Mouse (Mus musculus): ENCODE results near the gene Ube2h. TPM values are rescaled to one million over a fixed set of nuclear protein-coding genes. Genes with fewer than 3 reads are reported as not detected.
A peak's percentile ranks its signal among the peaks of the same experiment; 100 is the strongest.

Ube2h gene
- polyA plus RNA-seq, 1 experiment, result 77.8 TPM

DNA sequence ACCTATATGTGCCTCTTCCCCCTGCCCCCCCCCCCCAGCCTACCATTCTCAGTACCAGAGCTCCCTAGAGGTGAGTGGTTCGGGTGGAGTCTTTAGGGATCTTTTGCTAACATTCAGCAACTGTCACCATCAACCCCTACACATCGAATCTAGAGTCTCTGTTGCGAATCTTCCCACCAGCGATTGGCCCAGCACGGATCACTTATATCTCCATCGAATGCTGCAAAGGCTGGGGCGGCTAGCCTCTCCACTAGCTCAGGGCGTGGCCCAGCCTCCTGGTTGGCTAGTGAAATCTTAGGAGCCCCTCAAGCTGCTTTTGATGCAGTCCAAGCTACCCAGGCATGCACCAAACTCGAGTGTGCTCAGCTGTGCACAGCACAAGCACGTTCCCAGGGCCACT lies 132.4 kb downstream of the Ube2h start:
- no peak for TF ChIP-seq POLR2A (IDR thresholded peaks at IDR 0.05; ENCODE audit: borderline replicate concordance, extremely low read depth, insufficient read depth, insufficient read length, poor library complexity, severe bottlenecking)
- TF ChIP-seq CTCF (IDR thresholded peaks at IDR 0.05; ENCODE audit: borderline replicate concordance, extremely low read depth, insufficient read depth, insufficient read length), result no peak
- DNase-seq (ENCODE audit: low read depth), result no peak

DNA sequence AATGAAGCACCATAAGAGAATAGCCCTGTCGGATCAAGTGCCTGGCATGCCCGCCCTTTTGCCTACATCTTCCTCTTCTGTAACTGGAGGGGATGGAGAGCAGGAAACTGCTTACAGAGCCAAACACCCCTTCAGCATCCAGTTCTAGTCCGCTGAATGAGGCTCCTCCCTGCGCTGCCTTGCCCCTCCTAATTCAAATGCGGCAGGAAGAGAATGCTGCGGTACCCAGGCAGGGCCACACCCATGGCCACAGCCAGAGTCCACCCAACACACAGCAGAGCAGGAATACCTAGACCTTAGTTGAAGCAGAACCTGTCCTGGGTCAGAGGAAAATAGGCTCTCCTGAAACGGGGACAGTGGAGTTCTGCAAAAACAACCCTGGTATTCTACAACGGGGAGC lies 133.1 kb downstream of the Ube2h start:
- no peak for TF ChIP-seq CTCF (IDR thresholded peaks at IDR 0.05; ENCODE audit: borderline replicate concordance, extremely low read depth, insufficient read depth, insufficient read length)
- no peak for TF ChIP-seq POLR2A (IDR thresholded peaks at IDR 0.05; ENCODE audit: borderline replicate concordance, extremely low read depth, insufficient read depth, insufficient read length, poor library complexity, severe bottlenecking)
- DNase-seq (ENCODE audit: low read depth), result no peak

- DNase-seq (ENCODE audit: low read depth), result peak; percentile 63
- no peak for TF ChIP-seq POLR2A (IDR thresholded peaks at IDR 0.05; ENCODE audit: borderline replicate concordance, extremely low read depth, insufficient read depth, insufficient read length, poor library complexity, severe bottlenecking)
- TF ChIP-seq CTCF (IDR thresholded peaks at IDR 0.05; ENCODE audit: borderline replicate concordance, extremely low read depth, insufficient read depth, insufficient read length), result no peak
Measured at GRCm38 (mm10) chr6:30169148-30169547, 135.2 kb downstream of the Ube2h start.

DNA sequence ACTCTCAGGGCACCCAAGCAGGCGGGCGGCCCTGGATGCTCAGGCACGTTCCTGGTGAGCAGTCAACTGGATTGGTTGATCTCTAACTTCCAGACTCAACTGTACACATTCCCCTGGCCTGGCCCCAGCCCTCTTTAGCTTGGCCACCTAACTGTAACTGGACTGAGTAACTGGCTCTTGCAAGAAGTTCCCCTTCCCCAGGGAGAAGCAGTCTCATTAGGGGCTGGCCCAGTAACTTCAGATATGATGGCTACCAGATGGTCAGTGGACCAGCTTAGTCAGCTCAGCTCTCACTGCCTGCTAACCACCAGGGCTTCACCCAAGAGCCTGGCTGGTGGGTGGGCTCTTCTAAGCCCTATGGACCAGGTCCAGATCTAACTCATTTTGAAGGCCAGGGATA lies 136.1 kb downstream of the Ube2h start:
- DNase-seq (ENCODE audit: low read depth), result no peak
- TF ChIP-seq POLR2A (IDR thresholded peaks at IDR 0.05; ENCODE audit: borderline replicate concordance, extremely low read depth, insufficient read depth, insufficient read length, poor library complexity, severe bottlenecking), result no peak
- no peak for TF ChIP-seq CTCF (IDR thresholded peaks at IDR 0.05; ENCODE audit: borderline replicate concordance, extremely low read depth, insufficient read depth, insufficient read length)

DNA sequence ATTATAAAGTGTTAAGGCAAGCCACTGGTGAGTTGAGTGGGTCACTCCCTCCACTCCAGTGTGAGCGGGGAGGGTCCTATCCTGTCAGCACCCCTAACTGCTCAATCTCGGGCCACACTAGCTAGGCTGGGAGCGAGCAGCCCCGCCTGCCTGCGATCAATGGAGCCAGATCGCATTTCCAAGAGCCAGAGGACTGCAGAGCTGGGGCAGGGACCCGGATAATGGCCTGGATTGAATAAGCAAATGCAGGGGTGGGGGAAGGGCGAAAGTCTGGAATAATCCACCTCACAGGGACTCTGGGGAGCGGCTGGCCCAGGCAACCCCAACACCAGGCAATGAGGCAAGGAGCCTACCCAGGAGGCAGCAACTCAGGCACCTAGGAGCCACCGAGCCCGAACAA lies 137.1 kb downstream of the Ube2h start:
- DNase-seq (ENCODE audit: low read depth), result peak; percentile 49
- TF ChIP-seq CTCF (IDR thresholded peaks at IDR 0.05; ENCODE audit: borderline replicate concordance, extremely low read depth, insufficient read depth, insufficient read length) (no peak), POLR2A (IDR thresholded peaks at IDR 0.05; ENCODE audit: borderline replicate concordance, extremely low read depth, insufficient read depth, insufficient read length, poor library complexity, severe bottlenecking) (no peak)

DNA sequence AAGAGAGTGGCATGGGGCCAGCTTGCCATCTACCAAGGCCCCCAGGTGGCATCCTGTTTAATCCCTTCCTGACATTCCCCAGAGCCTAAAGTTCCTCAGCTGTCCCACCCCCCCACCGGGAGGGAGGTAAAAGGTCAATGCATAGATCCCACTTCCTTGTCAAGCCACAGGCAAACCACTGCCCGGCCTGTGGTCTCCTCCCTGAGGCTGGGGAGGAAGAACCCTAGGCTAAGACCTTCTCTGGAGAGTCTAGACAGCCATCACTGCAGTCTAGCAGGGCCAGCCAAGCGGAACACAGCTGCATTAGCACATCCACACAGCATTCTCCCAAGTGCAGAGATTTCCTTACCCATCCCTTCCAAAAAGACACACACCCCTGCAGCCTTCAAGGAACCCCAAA lies 138.0 kb downstream of the Ube2h start:
- no peak for TF ChIP-seq POLR2A (IDR thresholded peaks at IDR 0.05; ENCODE audit: borderline replicate concordance, extremely low read depth, insufficient read depth, insufficient read length, poor library complexity, severe bottlenecking)
- no peak for TF ChIP-seq CTCF (IDR thresholded peaks at IDR 0.05; ENCODE audit: borderline replicate concordance, extremely low read depth, insufficient read depth, insufficient read length)
- DNase-seq (ENCODE audit: low read depth), result no peak

DNA sequence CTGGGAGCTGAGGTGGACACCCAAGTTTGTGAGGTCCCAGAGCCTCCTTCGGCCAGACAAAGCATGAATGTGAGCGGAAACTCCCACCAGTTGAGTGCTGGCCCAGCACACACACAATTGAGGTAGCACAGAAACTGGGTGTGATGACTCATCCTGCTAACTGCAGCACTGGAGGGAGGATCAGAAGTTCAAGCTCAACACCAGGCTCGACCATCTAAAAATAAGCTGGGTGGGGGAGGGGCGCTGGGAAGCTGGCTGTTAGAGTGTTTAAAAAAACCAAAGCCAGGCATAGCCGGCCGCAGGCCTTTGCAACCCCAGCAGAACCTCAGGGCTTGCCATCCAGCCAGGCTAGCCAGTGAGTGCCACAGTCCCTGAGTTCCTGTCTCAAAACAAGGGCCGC lies 142.2 kb downstream of the Ube2h start:
- TF ChIP-seq POLR2A (IDR thresholded peaks at IDR 0.05; ENCODE audit: borderline replicate concordance, extremely low read depth, insufficient read depth, insufficient read length, poor library complexity, severe bottlenecking) (no peak), CTCF (IDR thresholded peaks at IDR 0.05; ENCODE audit: borderline replicate concordance, extremely low read depth, insufficient read depth, insufficient read length) (no peak)
- no peak for DNase-seq (ENCODE audit: low read depth)

DNA sequence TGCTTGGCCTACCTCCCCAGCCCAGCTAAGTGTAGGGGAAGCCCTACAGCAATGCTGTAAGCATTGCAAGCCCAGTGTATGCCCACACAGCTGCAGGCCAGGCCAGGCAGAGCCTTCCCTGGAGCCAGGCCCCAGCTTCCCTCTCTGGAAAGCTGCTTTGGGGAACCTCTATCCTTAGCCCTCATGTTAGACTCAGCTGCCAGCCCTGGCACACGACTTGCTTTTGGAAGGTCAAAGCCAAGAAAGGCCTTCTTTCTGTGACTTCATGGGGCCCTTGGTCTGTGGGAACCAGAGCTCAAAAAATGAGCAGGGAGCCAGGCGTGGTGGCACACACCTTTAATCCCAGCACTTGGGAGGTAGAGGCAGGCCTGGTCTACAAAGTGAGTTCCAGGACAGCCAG lies 142.7 kb downstream of the Ube2h start:
- DNase-seq (ENCODE audit: low read depth), result no peak
- TF ChIP-seq POLR2A (IDR thresholded peaks at IDR 0.05; ENCODE audit: borderline replicate concordance, extremely low read depth, insufficient read depth, insufficient read length, poor library complexity, severe bottlenecking) (no peak), CTCF (IDR thresholded peaks at IDR 0.05; ENCODE audit: borderline replicate concordance, extremely low read depth, insufficient read depth, insufficient read length) (no peak)

Other genes starting within 250 kb of the Ube2h start
- gene Zc3hc1, start 86.5 kb upstream of the Ube2h start, polyA plus RNA-seq (2012; rRNA removed), result 41.6 and 46.4 TPM in 2 replicates
- gene Klhdc10, start 97.3 kb upstream of the Ube2h start, polyA plus RNA-seq (2012; rRNA removed), result 121 and 127 TPM in 2 replicates
- gene Tmem209, start 205.2 kb upstream of the Ube2h start, polyA plus RNA-seq (2012; rRNA removed), result 45.9 and 59.4 TPM in 2 replicates
- 0.09 and 0.10 TPM in 2 replicates for gene Ssmem1, start 205.3 kb upstream of the Ube2h start, polyA plus RNA-seq (2012; rRNA removed)
- gene Cpa2, start 237.0 kb upstream of the Ube2h start, polyA plus RNA-seq (2012; rRNA removed), result 3.4 and 4.1 TPM in 2 replicates